Mouse (Mus musculus) kidney, adult 18-20 months (tissue): ENCODE data around the gene Abcb11.

Experiments
- DNase-seq: peaks from one replicate; pipeline ENCODE4 v3.0.0; 2021

The Abcb11 gene

DNA sequence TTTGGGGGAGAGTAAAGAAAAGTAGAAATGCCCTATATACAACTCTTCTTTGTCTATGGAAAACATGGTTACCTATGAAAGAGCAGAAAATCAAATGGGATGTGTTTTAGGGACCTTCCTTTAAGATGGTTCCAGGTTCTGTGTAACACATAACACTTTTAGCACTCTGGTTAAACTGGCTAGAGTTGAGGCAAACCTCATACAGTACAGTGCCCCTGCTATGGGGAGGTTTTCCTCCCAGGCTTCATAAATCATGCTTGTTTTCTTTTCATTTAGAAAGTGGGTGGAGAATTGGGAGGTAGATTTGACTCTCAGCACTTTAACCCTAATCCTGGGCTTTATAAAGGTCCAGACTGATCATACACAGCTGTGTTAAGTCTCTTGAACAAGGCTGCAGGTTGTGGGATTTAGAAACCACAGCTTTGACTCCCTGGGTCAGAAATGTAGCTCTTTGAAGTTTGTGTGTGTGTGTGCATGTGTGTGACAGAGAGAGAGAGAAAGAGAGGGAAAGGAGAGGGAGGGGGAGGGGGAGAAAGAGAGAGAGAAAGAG, 78.3 kb downstream of the Abcb11 start:
- no peak for DNase-seq

DNA sequence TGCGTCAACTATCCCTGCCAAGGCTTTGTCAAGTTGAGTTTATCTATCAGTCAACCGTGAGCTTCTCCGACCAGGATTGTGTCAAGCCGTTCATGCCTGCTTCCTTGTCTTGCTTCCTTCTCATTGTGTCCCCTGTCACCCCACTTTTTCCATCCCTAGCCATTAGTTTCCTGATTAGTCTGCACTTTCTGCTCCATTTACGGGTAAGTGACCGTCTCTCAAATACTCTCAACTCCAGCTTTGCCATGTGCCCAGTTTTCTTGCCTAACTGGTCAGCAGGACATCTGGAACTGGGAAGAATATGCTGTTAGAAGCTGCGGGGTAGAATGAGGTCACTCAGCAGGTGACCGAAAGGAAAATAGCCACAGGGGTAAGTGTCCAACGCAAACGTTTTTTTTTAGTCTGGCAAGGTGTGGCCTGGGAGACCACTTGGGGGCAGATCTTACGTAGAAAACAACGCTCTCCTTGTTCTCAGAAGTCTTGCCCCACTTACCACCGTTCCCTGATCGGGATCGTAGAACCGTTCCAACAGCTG, 94.1 kb downstream of the Abcb11 start:
- DNase-seq, result no peak

DNA sequence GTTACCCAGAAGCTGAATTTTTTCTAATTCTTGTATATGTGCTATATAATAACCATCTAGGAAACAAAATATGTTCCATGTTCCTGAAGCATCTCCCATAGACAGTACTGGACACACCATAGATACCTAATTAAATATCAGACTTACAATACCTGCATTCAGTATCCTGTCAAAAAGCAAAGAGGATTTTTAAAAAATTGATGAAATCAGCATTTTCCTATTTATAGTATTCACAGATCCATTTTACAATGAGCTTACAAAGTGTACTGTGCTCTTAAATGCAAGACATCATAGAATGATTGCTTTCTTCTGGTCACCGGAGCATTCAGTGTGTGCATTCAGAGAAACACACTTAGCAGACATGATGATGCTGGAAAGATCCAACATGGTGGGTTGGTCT, 95.3 kb downstream of the Abcb11 start:
- DNase-seq, result no peak

DNA sequence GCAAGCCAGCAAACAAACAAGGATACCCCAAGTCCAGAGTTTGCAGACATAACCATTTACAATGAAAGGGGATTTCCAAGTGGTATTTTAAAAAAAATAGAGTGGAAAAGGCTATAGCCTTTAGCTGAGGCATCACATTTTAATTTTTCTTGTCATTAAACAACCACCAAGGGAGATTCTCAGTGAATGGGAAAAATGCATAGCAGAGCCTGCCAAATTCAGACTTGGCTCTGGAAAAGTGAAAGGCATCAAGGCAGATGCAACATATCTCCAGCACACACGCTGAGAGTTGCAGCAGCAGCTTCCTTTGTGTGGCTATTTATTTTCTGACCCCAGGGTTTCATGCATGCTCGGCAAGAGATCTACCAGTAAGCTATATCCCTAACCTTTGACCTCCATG, 97.5 kb downstream of the Abcb11 start:
- DNase-seq, result no peak

DNA sequence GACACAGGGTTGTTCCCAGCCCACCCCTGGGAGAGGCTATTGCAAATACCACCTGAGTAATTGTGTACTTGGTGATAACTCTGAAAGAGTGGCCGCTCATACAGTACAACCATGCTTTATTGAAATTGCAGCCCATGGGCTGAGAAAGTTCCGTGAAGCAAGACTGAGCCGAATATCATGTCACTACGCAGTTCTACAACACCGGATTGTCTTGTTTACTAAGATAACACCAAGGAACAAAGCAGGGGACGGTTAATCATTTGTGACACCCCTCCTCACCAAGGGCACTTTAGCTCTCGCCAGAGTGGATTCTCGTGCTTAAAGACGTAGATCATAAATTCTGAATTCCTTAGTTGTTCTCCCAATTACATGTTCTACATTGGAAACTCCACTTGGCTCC, 103.1 kb downstream of the Abcb11 start:
- DNase-seq, result no peak

DNA sequence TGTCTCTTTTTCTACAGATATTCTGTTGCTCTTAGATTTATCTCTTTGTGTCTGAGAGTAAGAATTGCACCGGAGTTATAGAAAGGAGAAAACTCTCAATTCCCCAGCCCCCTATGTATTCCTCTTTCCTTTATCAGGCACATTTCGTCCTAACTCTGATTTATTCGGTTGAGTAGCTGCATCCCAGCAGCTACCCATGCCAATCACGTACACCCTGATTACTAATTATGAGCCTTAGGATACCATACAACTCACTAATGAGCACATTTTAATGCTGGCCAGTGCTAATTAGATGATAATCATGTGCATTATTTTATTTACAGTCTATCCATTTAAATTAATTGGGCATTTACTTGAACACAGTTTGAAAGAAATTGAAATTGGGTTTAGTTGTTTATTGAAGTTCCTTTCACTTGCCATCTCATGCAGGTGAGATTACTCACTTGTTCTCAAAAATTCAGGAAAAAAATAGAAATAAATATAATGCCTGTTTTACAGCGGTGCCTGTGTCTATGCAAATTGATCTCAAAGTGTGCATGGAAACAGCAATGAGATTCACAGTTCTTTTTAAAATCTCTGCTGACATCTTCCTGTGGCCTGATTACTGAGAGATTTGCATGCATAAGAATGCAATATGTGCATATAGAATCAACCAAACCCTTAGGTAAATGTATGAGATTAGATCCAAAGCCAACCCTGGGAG, 107.3 kb downstream of the Abcb11 start:
- DNase-seq, result no peak

DNA sequence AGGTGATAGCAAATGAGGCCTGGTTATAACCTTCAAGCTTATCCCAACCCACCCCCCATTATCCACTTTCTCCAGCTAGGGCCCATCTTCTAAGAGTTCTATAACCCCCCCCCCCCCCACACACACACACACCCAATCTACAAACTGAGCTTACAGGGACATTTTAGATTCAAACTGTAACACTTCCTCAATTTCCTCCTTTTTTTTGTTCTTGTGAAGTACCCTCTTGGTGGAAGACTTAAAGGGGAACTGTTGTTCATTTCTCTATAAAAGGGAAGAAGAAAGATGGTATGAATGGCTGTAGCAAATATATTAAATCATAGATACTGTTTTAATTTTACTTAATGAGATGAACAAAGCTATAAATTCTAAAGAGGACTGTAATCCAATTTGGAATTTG, 110.3 kb downstream of the Abcb11 start:
- DNase-seq, result no peak

DNA sequence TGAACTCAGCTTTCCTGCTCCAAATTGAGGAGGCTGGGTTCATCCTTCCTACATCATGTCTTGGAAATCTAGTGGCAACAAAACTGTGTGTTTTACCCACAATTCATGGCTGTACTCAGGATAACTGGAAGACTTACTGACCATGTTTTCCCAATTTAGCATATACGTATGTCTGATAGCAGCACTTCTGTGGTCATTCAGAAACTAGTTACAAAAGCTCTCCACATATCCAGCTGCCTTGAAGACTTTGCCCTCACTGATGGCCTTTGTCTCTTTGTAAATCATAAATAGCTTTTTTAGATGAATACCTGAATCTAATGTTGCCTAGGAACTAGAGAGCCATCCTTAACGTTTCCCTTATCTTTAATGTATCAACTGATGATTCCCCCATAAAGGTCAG, 112.3 kb downstream of the Abcb11 start:
- DNase-seq, result no peak

DNA sequence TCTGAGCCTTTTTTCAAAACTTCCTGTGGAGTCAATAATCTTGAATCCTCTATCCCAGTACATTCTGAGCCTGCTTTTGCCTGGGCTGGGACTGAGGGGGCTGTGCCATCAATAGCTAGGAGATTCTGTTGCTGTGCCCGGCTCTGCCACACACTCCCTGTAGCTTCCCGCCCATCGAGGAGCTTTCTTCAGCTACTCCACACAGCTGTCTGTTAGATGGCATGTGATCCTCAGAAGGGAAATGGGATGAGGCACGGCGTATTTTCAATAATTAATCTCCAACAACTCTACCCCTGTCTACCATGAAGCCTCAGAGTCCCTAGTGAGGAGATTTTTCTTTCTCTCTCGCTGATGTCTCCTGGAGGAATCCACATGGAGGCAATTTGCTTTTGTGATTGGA, 113.8 kb downstream of the Abcb11 start:
- DNase-seq, result no peak

DNA sequence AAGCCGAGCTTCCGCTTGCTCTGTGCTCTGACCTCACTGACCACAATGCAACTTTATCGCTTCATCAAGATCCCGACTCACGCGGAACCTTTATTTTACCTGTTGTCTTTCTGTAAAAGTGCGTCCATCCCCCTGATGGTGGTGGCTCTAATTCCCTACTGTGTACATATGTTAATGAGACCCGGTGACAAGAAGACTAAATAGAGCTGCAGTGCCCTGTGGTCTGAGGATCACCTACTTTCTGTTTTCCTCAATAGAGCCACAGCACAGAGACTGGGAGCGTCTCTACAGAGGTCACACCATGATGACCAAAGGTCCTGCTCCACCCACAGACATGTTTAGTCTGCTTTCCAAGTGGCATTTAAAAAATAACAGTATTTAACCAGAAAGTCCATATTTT, 115.5 kb downstream of the Abcb11 start:
- DNase-seq, result no peak

DNA sequence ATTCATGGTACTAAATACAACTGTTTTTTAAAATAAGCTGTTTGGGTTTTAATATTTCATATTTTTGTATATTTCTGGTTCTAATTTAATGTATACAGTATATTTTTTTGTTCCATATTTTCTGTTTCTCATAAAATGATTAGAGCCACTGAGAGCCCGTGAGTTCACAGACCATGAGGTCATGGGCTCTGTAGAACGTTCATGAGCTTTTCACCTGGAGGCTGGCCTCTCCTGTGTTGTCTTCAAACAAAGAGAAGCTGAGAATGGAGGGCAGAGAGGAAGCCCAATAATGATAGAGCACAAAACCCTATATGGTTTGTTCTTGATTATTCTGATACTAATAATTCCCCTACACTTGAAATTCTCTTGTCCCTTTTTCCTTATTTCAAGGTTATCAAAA, 117.7 kb downstream of the Abcb11 start:
- no peak for DNase-seq

DNA sequence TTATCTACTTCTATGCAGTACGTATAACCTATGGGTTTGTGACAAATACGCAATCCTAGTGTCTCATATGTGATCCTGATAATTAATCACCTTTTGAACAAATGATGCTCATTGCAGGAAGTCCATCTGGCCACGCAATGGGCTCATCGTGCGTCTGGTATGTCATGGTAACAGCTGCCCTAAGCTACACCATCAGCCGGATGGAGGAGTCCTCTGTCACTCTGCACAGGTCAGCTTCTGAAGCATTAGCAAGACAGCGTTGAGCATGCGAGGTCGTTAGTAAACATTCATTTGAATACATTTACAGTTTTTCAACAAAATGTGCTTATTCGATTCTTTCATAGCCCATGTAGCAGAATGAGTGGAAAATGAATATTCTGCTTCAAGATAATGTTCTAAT, 119.6 kb downstream of the Abcb11 start:
- DNase-seq, result no peak

DNA sequence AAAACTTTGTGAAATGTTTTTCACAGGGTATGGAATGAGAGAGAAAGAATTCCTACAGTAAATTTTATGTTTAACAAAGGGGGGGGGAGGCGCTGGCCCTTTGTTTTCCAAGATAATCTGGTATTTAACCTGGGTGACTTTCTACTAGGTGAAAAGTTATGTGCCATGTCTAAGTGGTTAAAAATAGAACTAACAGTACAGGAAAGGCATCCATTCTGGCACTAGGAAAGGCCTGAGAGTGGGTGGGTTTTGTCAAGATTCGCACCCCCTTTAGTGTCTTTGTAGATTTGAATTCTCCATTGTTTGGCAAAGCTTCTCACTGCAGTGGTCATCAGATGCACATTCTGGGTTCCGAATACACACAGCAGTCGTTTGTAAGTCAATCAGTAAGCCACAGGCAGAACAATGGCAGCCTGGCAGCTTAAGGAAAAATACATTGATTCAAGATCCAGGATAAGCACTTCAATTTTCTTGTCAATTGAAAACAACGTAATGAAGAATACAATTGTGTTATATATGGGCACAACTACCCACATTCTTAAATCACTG, 120.5 kb downstream of the Abcb11 start:
- DNase-seq, result no peak

DNA sequence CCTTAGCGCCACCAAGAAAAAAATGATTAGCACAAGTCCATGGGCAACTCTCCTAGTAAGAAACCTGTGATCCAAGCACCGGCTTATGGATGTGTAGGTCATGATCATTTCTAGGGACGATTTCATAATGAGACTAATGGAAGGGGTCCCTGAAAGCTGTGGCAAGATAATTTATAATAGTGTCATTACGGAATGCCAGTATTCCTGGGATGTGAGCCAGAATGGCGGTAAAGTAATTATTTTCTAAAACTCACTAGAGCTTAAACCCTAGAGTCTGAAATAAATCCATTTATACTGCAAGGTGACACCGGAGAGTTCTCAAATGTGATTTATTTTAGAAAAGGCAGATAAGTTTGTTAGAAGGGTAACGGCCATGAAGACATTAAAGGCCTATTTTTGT, 127.2 kb downstream of the Abcb11 start:
- DNase-seq, result no peak

DNA sequence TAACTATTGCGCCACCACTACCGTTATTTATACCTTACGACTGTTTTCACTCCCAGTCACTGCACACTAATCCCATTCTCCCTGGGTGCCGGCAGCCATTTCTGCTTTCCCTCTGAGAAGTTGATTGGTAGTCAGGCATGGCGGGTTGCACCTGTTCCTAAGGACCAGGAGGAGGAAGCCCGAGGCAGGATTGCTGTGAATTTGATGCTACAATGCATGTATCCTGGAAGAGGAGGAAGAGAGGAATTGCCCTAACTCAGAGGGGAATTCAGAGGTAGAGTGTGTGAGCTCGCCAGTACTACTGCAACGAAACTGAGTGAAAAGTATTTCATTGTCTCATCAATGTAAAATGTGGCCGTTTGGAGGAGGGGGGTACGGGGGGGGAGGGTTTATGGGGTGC, 129.8 kb downstream of the Abcb11 start:
- DNase-seq, result no peak

DNA sequence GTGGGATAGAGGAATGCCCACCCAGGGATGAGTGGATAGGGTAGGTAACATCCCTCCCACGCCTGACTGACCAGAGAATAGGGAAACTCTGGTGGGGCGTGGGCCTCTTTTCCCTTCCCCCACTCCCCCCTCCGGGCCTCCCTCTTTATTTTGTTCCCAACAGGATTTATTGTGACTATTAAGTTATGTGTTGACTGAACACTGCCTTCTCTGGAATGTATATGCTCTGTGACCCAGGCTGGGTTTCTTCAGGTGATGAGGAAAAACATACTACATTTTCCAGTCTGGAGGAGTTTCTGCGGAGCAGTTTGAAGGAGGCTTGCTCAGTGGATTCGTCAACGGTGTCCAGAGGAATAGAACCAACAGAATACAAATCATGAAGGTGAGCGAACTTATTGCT, 131.6 kb downstream of the Abcb11 start, which contains the start of gene G6pc2:
Gene G6pc2 (plus strand): TSS at position 301 of the 400 bp plus-strand sequence.
- DNase-seq, result no peak

DNA sequence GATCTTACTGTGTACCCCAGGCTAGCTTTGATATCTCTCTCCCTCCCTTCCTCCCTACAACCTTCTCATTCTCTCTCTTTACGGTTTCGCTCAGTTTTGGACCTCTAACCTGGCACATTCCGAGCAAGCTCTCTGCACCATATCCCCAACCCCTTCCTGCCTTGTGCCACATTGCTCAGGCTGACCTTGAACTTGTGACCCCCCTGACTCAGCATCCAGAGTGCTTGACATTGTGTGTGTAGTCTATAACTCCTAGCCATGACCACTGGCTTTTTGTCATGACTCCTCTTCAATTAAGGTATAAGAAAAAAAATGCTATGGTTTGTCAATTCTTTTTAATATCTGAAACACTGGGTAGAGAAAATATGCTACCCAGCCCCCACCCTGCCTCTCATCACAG, 132.7 kb downstream of the Abcb11 start:
- DNase-seq, result no peak

DNA sequence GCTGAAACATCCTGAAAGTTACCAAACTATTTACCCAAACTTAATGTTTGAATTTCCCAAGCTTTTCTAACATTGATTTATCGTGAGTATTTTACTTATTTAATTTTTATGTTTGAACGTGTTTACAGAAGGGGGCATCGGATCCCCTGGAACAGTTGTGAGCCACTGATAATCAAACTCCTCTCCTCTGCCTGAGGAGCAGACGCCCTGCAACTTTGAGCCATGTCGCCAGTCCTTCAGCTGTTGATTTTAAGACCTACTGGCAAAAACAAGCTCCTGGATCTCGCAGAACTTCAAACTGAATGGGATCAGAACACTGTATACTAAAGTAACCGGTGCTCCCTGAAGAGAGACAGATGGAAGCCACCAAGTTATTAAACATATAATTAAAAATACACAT, 135.9 kb downstream of the Abcb11 start:
- no peak for DNase-seq

DNA sequence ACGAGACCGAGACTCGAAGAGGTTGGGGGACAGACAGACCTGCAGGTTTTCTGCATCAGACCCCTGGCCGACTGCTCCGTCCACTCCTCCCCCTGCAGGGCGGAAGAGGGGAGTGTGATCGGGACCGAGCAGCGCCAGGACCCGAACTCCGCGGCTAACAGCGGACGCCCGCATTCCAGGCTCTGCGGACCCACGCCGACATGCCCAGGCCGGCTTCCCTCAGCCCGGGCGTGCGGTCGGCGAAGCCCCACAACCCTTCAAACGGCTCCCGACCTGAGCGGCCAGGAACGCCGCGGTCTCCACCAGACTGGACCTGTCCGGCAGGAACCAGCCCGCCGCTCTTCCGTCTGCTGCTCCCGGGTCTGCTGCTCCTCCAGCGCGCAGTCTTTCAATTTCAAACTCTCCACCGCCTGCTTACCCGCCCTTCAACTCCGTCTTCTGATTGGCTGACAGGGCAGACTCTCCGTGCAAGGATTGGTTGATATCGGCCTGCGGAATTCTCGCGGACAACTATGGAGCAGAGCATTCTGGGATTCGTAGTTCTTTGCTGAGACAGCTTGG, 136.5 kb downstream of the Abcb11 start, which contains the start of gene Spc25:
Gene Spc25 (minus strand): TSS at position 404 of the 561 bp plus-strand sequence.
- DNase-seq, result peak; percentile 88

DNA sequence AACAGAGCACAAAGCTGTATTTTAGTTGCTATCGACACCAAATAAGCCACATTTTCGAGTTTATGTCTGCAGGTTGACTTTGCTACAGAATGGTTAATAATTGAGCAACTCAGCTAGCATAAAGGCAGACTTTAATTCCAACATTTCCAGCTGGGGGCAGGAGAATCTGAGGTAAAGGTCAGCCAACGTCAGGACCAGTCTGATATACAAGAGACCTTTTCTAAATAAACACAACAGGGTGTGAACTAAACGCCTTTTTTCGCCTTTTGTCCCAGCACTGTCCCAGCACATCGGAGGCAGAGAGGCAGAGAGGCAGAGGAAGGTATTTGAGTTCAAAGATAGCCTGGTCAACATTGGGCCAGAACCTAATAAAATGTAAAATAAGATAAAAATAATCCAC, 137.2 kb downstream of the Abcb11 start:
- DNase-seq, result peak; percentile 35

DNA sequence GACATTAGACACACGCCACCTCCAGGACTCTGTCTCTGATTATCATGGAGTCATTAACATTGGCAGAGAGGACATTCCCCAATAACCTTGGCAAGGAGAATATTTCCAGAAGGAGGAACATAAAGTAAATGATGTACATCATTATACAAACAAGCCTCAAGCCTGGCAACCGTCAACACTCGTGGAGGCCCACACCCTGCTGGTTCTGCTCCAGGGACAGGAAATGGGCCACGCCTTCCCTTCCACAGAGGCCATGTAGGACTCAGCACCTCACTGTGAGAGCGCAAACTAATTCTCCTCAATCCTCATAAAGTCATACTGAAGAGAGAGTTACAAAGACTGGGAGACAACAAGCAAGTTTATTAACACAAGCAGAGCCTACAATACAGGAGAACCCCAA, 148.9 kb downstream of the Abcb11 start:
- no peak for DNase-seq

DNA sequence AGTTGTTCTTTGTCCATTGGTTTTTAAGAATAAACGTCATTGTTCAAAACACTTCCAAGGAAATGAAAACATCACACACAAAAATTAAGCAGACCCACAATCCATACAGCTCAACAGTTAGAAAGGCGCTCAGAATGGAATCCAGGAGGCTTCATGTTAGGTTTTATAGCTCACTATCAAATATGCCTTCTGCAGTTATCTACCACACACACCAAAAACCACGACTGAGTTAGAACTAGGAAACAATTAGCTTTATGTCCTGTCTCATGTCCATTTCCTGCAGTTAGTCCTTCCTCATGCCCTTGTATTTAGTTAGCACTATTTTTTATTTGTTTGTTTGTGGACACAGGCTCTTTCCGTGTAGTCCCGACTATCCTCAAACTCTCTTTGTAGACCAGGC, 151.4 kb downstream of the Abcb11 start:
- DNase-seq, result no peak

DNA sequence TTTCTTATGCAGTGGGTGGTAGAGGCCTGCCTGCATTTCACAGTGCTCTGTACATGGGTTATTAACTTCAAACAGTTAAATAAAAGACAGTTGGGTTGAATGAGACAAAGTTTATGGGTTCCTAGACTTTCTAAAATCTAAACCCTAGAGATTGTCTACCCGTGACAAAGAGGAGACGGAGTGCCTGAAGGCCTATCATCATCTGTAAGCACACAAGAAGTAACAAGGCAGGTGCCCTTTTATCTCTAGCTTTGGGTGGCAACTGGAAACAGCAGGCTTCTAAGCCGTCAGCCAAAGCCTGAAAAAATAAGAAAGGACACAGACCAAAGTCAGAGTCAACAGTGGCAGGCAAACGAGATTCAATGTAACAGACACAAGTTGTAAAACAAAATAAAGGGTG, 153.2 kb downstream of the Abcb11 start:
- no peak for DNase-seq

DNA sequence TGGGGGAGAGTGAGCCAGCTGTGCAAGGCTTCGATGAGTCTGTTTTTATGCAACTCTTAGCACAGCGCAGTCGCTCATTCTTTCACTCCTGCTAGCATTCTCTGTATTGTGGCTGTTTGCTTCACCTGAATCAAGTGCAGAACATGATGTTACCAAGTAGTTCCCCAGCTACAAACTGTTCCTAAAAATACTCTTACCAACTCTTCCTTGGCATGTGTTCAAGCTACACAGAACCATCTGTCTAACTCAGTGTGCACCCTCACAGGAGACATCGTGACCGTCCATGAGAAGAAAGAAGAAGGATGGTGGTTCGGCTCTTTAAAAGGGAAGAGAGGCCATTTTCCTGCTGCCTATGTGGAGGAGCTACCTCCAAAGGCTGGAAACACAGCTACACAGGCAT, 153.7 kb downstream of the Abcb11 start:
- DNase-seq, result no peak
